Mouse (Mus musculus): Measurements from ENCODE around the gene Ptger4.
"Not testable (repeated sequence)": the region's sequence is repeated elsewhere in the genome, so short reads cannot be mapped to it uniquely, and the experiment has no call there.

The Ptger4 gene

DNA sequence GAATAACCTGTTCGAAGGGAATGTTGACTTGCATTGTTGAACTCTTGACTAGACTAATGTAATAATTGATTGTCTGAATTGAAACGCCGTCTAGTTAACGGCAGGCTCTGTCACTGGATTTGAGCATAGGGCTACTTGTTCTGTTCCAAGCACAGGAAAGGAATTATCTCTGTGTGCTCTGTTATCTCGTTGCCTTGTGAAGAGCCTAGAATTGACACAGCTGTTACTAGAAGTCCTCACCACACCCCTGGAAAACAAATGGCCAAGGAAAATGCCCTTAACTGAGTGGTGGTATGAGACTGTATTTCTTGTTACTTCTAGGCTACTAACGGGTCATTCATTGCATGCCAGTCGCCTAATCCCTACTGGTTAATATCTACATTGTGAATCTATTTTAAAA lies 5.9 kb downstream of the Ptger4 start:
- no peak for DNase-seq (ENCODE audit: low spot score in 2 of 2)

DNA sequence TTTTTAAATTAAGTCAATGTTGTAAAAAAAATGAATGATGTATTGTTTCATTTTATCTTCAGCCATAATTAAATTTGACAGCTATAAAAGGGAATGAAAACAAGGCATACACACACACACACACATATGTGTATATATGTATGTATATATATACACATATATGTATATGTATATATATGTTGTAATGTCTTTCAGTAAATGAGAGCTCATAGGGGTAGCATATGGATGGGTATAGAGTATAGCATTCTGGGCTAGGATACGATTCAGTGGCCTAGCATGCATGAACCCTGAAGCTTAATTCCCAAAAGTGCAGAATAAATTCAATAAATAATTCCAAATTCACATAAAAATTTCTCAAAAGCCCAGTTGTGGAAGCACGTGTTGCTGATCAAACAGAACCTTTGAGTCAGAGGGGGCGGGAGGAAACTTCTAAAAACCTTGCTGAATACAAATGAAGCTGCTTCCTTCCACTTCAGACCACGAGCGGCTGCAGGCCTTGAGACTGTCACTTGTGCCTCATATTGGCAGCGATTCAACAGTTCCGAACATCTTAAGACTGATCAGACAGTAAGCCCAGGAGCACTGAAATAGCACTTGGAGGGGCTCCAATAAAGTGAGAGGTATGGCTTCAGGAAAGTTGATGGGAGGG lies 6.9 kb downstream of the Ptger4 start:
- no peak for DNase-seq (ENCODE audit: low spot score in 2 of 2)

DNA sequence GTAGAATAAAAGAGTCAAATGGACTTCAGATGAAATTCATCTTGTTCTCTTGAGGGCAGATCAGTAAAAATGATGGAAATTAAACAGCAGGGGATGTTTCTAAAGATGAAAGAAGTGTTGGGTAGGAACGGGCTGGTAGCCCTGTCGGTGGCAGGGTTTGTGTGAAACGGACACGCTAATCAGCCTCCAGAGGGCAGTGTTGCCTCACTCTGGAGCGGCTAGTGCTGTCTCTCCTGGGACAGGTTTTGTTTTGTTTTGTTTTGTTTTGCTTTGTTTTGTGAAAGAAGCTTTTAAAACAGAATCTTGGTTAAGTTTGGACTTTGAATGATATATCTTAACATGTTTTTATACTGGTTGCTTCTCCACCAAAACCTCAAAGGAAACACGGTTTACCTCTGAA lies 7.4 kb downstream of the Ptger4 start:
- peak; percentile 54 to 78 for DNase-seq (ENCODE audit: low spot score in 2 of 2)

DNA sequence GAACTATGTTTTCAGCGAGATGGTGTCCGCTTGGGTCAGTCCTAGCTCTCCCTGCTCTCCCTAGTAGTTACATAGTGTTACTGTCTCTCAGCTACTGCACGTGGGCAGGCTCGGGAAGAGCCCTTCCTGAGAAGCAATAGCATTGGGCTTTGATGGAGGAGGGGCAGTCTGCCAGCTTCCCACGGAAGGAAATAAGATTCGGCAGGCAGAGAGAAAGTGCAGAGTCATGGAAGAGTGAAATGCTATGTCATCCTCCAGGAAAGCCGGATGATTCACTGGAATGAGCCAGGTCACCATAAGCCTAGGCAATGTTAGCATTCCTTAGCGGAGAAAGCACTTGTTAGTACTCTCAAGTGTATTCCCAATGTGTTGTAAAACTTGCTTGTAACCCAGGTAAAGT lies 8.5 kb downstream of the Ptger4 start:
- no peak for DNase-seq (ENCODE audit: low spot score in 2 of 2)

DNA sequence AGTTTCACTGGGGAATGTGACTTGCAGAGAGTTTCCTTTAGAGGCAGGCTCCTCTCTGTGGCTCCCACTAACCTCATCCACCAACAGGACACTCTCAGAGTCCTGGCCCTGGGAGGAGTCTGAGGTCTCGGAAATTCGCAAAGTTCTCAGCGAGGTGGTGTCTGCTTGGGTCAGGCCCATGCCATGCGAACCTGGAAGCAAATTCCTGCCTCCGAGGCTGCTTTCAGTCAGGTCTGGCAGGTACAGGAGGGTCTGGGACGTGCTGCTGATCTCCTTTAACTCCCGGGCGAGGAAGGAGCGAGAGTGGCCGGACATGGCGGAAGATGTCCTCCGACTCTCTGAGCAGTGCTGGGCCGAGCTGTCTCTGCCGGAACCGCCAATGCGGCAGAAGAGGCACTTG lies 9.3 kb downstream of the Ptger4 start:
- no peak for DNase-seq (ENCODE audit: low spot score in 2 of 2)

DNA sequence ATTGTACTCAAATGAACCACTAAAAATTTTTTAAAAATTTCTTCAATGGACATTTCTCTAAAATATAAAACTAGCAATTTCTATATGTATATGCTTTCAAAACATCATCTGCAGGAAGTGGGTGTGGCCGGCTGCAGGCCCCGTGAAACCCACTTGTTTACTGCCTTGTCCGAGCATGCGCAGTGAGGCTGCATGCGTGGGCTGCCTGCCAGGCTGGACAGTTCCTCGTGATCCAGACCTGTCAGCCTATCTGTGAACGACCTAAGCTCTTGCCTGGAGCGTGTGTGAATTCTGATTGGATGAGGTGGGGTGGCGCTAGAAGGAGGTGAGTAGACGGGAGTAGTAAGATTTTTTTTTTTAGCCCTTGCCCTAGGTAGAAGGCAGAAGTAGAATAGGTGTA lies 13.2 kb downstream of the Ptger4 start:
- DNase-seq (ENCODE audit: low spot score in 2 of 2) = not testable (repeated sequence)

DNA sequence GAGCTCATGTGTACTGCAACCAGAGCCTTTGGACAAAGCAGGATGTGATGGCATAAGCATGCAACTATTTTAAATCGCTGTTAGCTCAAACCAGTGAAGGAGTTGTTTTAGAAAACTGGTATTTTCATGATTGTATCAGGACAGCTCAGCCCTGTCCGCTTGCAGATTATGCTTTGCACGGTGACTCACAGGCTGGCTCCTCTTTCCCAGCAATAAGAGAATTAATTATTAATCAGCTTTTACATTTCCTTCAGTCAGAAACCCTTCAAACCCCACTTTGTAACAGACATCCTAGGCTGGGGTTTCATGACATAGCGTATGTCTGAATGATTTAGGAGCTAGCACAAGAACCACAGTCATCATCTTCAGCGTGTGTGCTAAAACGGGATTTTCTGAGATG lies 23.5 kb downstream of the Ptger4 start:
- DNase-seq (ENCODE audit: low spot score in 2 of 2) = no peak

DNA sequence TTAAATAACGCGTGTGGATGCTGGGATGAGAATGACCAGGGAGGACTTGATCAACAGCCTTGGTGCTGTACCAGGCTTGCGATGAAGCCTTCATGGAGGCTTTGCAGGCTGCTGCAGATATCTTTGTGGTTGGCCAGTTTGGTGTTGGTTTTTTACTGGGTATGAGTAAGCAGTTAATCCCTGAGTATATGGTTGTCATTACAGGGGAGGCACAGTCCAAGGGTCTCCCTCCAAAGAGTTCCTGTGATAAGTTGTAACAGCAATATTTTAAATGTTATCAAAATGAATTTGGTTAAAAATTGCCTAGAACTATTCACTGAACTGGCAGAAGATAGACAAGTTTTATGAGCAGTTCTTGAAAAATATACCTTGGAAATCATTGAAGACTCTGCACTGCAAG lies 34.9 kb downstream of the Ptger4 start:
- DNase-seq (ENCODE audit: low spot score in 2 of 2) = no peak

DNA sequence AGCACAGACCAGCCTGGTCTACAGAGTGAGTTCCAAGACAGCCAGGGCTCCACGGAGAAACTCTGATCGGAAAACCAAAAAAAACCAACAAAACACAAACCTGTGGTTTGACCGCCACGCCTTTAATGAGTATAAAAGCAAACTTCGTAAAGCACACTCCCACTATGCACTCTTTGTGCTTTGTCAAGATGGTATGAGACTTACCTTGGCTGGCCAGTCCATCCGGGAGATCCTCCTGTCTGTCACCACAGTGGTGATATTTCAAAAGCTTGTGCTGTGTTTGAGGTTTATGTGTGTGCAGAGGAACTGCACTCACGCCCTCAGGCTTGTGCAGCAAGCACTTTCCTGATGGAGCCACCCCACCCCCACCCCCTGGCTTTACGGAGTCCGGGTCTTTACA lies 38.8 kb downstream of the Ptger4 start:
- DNase-seq (ENCODE audit: low spot score in 2 of 2) = no peak

DNA sequence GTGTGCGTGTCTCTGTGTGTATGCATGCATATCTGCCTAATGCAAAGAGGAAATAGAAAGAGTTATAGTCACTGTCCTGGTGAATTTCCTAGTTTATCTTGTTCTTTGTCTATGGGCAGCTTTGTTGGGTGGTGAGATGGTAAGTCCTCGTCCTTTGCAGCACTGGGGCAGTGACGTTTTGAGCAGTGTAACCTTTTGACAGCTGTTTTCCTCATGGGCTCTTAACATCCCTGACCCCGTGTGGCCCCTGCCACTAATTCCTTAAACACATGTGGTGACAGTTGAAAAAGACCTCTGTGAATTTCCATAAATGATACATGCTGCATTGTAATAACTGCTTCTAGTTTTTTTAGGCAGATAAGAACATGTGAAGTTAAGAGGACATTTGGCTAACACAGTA lies 47.3 kb downstream of the Ptger4 start:
- DNase-seq (ENCODE audit: low spot score in 2 of 2) = no peak

DNA sequence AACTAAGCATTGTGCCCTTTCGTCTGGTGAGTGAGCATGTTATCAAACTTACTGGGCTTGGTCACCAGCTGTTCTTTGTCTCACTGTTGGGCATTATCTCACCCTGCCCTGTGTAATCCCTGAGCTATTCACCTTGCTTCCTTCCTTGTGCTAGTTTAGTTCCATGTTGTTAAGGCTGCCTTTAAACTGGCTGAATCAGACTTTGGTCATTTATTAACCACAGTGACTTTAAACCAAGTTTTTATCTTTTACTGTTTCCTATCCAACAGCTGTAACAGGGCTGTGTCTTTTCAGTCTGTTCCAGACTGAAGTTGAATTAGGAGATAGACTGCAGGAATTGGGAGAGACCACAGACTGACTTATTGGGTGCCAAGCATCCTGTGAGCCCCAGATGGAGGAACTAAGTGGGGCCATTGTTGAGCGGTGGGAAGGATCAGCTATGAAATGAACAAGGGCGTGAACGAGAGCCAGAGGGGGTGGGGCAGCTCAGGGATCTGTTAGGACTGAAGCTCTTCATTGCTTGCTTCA lies 47.9 kb downstream of the Ptger4 start:
- DNase-seq (ENCODE audit: low spot score in 2 of 2) = no peak

DNA sequence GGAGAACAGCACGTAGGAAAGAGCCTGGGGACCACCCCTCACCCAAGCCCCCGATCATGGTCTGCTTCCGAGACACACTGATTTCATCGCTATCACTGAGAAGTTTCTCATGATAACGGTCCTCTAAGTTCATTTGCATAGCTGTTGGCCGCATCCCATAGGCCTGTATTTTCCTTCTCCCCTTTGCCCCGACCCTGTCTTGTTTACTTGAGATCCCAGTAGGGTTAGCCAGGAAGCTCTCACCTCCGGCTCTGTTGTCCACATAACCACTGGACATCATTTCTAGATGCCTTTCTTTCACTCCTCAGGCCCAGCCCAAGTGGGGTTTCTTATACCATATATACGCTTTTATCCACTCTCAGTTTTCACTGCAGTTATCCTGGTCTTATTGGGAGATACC lies 49.1 kb downstream of the Ptger4 start:
- DNase-seq (ENCODE audit: low spot score in 2 of 2) = no peak

DNA sequence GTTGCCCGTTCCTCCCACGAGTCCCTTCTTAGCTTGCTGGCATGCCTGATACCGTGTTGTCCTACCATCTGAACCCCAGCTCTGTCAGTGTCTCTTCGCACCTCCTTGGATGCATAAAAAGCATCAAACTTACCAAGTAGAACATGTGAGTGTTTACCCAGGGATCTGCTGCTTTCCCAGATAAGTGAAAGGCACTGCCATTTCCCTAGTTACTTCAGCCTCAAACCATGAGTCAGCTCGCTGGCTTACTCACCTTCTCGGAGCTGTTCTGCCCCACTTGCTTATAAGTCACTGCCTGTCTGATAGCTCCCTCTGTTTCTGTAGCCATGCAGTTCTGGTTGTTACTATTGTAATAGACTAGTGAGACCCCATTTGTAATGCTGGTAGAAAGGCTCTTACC lies 49.5 kb downstream of the Ptger4 start:
- DNase-seq (ENCODE audit: low spot score in 2 of 2) = no peak

DNA sequence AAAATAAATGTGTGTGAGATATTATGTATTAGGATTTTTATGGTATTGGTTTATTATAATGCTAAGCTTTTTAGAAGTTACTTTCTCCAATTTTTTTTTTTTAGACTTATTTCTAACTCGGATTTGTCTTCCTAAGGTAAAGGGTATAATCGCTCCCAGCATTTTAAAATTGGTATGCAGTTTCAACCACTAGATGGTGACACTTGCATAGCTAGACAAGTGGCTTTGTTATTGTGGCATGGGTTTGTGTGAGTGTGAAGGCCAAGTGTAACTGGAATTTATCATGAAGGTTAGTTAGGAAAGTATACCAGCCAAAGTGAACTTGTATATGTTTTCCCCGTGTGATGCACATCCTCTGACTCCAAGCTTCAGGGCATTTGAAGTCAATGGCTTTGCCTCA lies 50.2 kb downstream of the Ptger4 start:
- DNase-seq (ENCODE audit: low spot score in 2 of 2) = no peak

DNA sequence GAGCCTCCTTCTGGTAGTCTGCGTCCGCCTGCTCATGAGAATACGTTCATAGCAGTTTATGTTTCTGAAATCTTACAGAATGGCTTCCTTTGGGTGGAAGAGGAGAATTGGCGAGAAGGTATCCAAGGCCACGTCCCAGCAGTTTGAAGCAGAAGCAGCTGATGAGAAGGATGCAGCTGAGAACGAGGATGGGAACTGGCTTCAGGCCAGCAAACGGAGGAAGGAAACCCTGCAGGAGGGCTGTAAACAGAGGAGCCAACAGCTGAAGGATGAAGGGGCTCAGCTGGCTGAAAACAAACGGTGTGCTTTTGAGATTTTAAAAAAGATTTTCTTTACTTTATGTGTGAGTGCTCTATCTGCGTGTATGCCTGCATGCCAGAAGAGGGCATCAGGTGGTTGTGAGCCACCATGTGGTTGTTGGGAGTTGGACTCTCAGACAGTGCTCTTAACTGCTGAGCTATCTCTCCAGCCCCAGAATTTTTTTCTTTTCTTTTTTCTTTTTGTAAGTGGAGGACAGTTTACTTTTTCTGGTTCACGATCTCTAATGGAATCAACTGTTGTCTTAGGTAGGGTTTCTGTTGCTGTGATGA lies 54.4 kb downstream of the Ptger4 start:
- DNase-seq (ENCODE audit: low spot score in 2 of 2) = no peak

DNA sequence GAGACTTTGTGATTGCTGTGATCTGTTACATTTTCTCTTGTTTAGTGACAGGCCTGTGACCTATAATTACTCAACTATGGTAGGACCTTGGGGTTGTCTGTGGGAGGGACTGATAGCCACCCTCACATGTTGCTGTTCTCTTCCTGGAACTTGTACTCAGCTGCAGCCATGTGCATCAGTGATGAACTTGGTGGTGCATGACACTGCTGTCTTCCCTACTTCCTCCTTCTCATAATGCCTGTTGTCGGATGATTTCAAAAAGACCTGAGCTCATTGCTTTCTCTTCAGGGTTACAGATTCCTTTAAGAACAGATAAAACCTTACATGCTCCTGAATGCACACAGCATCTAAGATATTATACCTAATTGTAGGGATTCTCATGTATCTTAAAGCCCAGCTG lies 56.0 kb downstream of the Ptger4 start:
- no peak for DNase-seq (ENCODE audit: low spot score in 2 of 2)

DNA sequence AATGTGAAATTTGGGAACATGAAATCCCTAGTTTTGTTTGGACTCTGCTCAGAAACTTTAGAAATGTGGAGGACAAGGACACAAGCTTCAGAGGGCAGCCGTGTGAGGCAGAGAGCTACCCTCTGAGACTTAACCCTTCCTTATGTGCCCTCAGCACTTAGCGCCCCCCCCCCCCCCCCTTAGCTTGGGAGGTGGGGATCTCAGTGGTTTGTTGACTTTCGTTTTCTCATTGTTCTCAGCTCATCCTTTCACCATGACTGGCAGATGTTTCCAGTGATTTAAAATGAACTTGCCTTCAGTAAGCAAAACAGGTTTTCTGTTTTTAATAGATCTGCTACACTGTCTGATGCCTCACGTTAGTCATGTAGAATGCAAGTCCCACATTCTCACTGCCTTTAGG lies 56.9 kb downstream of the Ptger4 start:
- no peak for DNase-seq (ENCODE audit: low spot score in 2 of 2)

DNA sequence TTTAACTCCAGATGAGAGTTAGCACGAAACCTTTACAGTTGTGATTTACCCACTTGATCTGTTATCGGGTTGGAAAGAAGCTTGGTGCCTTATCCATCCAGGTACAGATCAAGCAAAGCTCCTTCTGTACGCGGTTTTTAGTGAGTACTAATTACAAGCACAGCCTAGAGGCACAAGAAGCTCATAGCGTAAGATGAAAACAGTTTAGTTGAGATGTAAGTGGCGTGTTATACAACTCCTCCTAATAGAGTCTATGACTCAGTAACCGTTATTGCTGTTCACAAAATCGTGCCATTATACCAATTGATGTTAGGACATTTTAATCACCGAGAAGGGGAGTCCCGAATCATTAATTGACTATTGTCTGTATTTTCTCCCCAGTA lies 57.7 kb downstream of the Ptger4 start:
- no peak for DNase-seq (ENCODE audit: low spot score in 2 of 2)

DNA sequence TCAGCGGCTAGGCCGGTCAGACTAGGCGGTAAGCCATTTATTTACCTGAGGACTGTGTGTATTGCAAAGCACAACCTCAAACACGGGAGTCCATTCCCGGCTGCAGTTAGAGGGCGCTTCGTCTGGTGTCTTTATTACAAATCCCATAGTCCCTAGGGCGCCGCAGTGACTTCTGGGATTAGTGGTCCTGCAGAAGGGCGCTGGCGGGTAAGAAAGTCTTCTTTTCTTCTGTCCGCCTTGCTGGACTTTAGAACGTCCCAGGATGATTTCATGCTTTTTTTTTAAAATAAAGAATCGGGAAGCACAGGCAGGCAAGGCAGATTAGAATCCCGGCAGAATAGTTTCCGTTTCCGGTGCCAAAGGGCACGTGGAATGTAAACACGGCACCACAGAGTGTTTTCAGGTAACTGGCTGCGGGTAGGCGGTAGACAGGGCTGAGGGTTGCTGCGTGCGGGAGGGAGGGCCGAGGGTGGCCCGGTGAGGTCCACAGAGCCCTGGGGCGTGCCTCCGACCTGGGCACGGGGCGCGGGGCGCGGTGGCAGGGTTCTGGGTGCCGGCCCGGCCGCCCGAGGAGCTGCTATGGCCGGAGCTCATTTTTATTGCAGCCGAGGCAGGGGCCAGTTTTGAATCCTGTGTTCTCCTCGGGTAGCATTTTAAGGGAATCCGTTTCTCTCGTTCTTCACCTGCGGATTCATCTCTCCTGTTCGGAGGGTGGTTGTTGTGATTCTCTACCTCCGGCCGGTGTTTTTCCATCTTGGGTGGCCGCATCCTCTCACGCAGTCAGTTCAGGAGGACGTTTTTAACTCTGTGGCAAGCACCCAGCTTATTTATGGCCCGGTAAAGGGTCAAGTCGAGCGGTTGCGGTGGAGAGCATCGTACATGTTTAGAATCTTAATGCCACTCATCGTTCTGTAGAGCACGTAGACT lies 58.4 kb downstream of the Ptger4 start, which contains the start of gene Ttc33:
TSS of gene Ttc33 (plus strand) at position 160 of the 927 bp plus-strand sequence.
- peak; percentile 64 to 74 for DNase-seq (ENCODE audit: low spot score in 2 of 2)

DNA sequence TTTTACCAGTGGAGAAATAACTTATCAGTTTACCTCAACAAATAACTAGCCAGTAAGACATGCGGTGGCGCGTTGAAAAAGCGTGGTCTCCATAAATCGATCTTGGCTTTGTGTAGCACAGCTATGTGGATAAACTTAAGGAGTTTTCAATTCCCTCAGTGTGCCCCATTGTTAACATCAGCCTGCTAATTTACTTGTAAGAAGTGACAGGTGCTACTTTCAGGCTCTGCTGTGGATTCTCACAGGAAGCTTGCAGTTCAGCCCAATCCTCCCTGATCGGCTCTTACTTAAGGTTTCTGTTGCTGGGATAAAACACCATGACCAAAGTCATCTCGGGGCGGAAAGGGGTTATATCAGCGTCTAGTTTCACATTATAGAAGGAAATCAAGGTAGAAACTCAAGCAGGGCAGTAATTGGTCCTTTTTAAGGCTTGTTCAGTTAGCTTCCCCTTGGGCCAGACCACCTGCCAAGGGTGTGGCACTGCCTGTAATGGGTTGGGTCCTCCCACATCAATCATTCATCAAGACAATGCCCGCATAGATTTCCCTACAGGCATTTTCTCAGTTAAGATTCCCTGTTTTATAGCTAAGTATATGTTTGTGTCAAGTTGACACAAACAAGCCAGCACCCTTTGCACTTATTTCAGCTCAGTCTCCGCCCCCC lies 59.2 kb downstream of the Ptger4 start:
- DNase-seq (ENCODE audit: low spot score in 2 of 2) = no peak

DNA sequence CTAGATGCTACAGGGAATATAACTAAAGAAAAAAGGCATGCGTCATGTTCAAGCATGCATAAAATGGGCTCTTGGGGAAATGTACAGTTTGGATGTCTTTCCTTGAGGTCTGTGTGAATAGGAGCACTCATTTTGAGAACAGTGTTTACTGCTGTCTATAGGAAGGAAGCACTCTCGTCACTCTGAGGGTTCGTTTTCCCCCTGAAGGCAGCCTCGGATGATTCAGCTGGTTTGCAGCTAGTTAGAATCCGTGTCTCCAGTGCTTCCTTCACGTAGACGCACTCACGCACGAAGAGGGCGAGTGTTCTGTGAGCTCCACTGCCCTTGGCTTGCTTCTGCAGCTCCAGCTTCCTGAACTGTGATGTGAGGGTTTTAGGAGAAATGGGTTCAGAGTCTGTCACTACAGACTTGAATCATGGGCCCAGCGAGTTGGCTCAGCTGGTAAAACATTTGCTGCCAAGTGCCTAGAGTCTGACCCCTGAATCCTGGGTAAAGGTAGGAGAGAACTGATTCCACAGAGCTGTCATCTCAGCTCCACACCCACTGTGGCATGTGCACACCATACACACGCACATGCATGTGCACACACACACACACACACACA lies 70.7 kb downstream of the Ptger4 start:
- no peak for DNase-seq (ENCODE audit: low spot score in 2 of 2)
